Mouse (Mus musculus) neural tube, embryonic 13.5 days (tissue): ENCODE results near the gene Sh3bgrl. TPM values are rescaled to one million over a fixed set of nuclear protein-coding genes. Genes with fewer than 3 reads are reported as not detected.

Experiments used
- ATAC-seq: fragments of 200-750 bp; cut with Nextera tagmentation; 2 replicates; pipeline ENCODE4 v1.8.0; 2017; ENCODE audit warnings: low read depth, mild to moderate bottlenecking, moderate TSS enrichment, moderate library complexity
- H3K27ac ChIP-seq: fragments of 300-500 bp; sonication (generic); replicated peaks from 2 replicates; pipeline ENCODE4 v1.5.1; 2015; ENCODE audit warnings: moderate library complexity, mild to moderate bottlenecking, inconsistent platforms
- H3K27me3 ChIP-seq: fragments of 300-500 bp; sonication (generic); 2 replicates; pipeline ENCODE4 v1.6.1; 2015; ENCODE audit warnings: mild to moderate bottlenecking, inconsistent platforms
- H3K36me3 ChIP-seq: fragments of 300-500 bp; sonication (generic); 2 replicates; pipeline ENCODE4 v1.6.1; 2015; ENCODE audit warnings: mild to moderate bottlenecking, inconsistent platforms
- H3K4me1 ChIP-seq: fragments of 300-500 bp; sonication (generic); replicated peaks from 2 replicates; pipeline ENCODE4 v1.6.1; 2015; ENCODE audit warnings: inconsistent platforms
- H3K4me2 ChIP-seq: fragments of 300-500 bp; sonication (generic); 2 replicates; pipeline ENCODE4 v1.6.1; 2015; ENCODE audit warnings: inconsistent platforms, mild to moderate bottlenecking, moderate library complexity
- H3K4me3 ChIP-seq: fragments of 300-500 bp; sonication (generic); 2 replicates; pipeline ENCODE4 v1.5.1; 2015; ENCODE audit warnings: mild to moderate bottlenecking, inconsistent platforms
- H3K9ac ChIP-seq: fragments of 300-500 bp; sonication (generic); 2 replicates; pipeline ENCODE4 v1.6.1; 2015; ENCODE audit warnings: moderate library complexity, mild to moderate bottlenecking, inconsistent platforms
- H3K9me3 ChIP-seq: fragments of 300-500 bp; sonication (generic); 2 replicates; pipeline ENCODE4 v1.6.1; 2016; ENCODE audit warnings: inconsistent platforms
- WGBS: fragments of 180-500 bp; shearing (Covaris S2); methylation state at CpG from one replicate; pipeline ENCODE4 v1.1.7; 2015; 5-methylcytosine and 5-hydroxymethylcytosine counted together
- polyA plus RNA-seq: library from polyadenylated mRNA; unstranded; fragments of >200 nt; fragmentation: Nextera tagmentation; extraction: Ambion mirVana; gene quantifications from 2 replicates; pipeline ENCODE4 v1.2.1, GENCODE M21; 2015

Sh3bgrl gene
- polyA plus RNA-seq, 1 experiment from 2014 or later = 211 TPM

GRCm38 (mm10) chrX:109136820-109137219, 41.7 kb downstream of the Sh3bgrl start:
- Histone ChIP-seq H3K9ac (no peak overlapping the region), H3K27me3 (no peaks in the 10 kb centered on the region), H3K36me3 (no peaks in the 10 kb centered on the region), H3K4me3 (no peak overlapping the region), H3K9me3 (no peaks in the 10 kb centered on the region), H3K4me1 (peaks cover 10% of the 10 kb centered on the region), H3K27ac (no peak overlapping the region), H3K4me2 (no peak overlapping the region)
- 85% methylated on average over 2 of the region's 2 CpGs for WGBS
- ATAC-seq = no peak

GRCm38 (mm10) chrX:109137295-109137694, 42.1 kb downstream of the Sh3bgrl start:
- Histone ChIP-seq H3K4me3 (no peak overlapping the region), H3K27ac (no peak overlapping the region), H3K36me3 (no peaks in the 10 kb centered on the region), H3K27me3 (no peaks in the 10 kb centered on the region), H3K9ac (no peak overlapping the region), H3K4me2 (no peak overlapping the region), H3K9me3 (no peaks in the 10 kb centered on the region), H3K4me1 (peaks cover 7% of the 10 kb centered on the region)
- 71% methylated on average over 2 of the region's 2 CpGs for WGBS
- no peak for ATAC-seq

- H3K9ac ChIP-seq = no peak overlapping the region
- H3K27ac ChIP-seq = no peak overlapping the region
- H3K36me3 ChIP-seq = no peaks in the 10 kb centered on the region
- no peaks in the 10 kb centered on the region for H3K9me3 ChIP-seq
- no peak for ATAC-seq
- no peak overlapping the region for H3K4me2 ChIP-seq
- 72% methylated on average over 1 of the region's 1 CpGs for WGBS
- no peaks in the 10 kb centered on the region for H3K27me3 ChIP-seq
- H3K4me3 ChIP-seq = no peak overlapping the region
- peaks cover 5% of the 10 kb centered on the region; the same call in 1 of the 2 replicates for H3K4me1 ChIP-seq
Measured at GRCm38 (mm10) chrX:109141337-109141870, 46.2 kb downstream of the Sh3bgrl start.

GRCm38 (mm10) chrX:109142281-109142680, 47.1 kb downstream of the Sh3bgrl start:
- Histone ChIP-seq H3K9ac (no peak overlapping the region), H3K27me3 (no peaks in the 10 kb centered on the region), H3K4me3 (no peak overlapping the region), H3K36me3 (no peaks in the 10 kb centered on the region), H3K27ac (no peak overlapping the region), H3K4me2 (no peak overlapping the region), H3K9me3 (no peaks in the 10 kb centered on the region), H3K4me1 (peaks cover 5% of the 10 kb centered on the region; the same call in 1 of the 2 replicates)
- 78% methylated on average over 4 of the region's 4 CpGs for WGBS
- no peak for ATAC-seq

GRCm38 (mm10) chrX:109145779-109146178, 50.6 kb downstream of the Sh3bgrl start:
- H3K4me3 ChIP-seq = no peak overlapping the region

GRCm38 (mm10) chrX:109147108-109147507, 51.9 kb downstream of the Sh3bgrl start:
- H3K27me3 ChIP-seq = no peaks in the 10 kb centered on the region
- H3K27ac ChIP-seq = no peak overlapping the region
- H3K4me1 ChIP-seq = 0 out of 2 replicates have a peak, but pooled peaks cover 5% of the 10 kb centered on the region
- no peak for ATAC-seq
- H3K36me3 ChIP-seq = no peaks in the 10 kb centered on the region
- 86% methylated on average over 3 of the region's 3 CpGs for WGBS
- no peak overlapping the region for H3K4me2 ChIP-seq
- no peaks in the 10 kb centered on the region for H3K9me3 ChIP-seq
- H3K9ac ChIP-seq = no peak overlapping the region
- H3K4me3 ChIP-seq = no peak overlapping the region

More at GRCm38 (mm10) chrX:109145779-109146178, 50.6 kb downstream of the Sh3bgrl start:
- Histone ChIP-seq H3K4me1 (peaks cover 5% of the 10 kb centered on the region; the same call in 1 of the 2 replicates), H3K4me2 (no peak overlapping the region), H3K27ac (no peak overlapping the region), H3K9me3 (no peaks in the 10 kb centered on the region), H3K27me3 (no peaks in the 10 kb centered on the region), H3K36me3 (no peaks in the 10 kb centered on the region), H3K9ac (no peak overlapping the region)
- ATAC-seq = no peak
- 94% methylated on average over 6 of the region's 6 CpGs for WGBS

GRCm38 (mm10) chrX:109151228-109151627, 56.1 kb downstream of the Sh3bgrl start:
- WGBS = 91% methylated on average over 2 of the region's 2 CpGs
- Histone ChIP-seq H3K27me3 (no peaks in the 10 kb centered on the region), H3K4me2 (no peak overlapping the region), H3K9me3 (no peaks in the 10 kb centered on the region), H3K9ac (no peak overlapping the region), H3K4me1 (no peaks in the 10 kb centered on the region), H3K27ac (no peak overlapping the region), H3K4me3 (no peak overlapping the region), H3K36me3 (no peaks in the 10 kb centered on the region)
- ATAC-seq = no peak

GRCm38 (mm10) chrX:109160326-109160725, 65.2 kb downstream of the Sh3bgrl start:
- ATAC-seq = no peak
- WGBS = 55% methylated on average over 1 of the region's 1 CpGs
- Histone ChIP-seq H3K27ac (no peak overlapping the region), H3K9me3 (no peaks in the 10 kb centered on the region), H3K4me3 (no peak overlapping the region), H3K27me3 (no peaks in the 10 kb centered on the region), H3K4me2 (no peak overlapping the region), H3K36me3 (no peaks in the 10 kb centered on the region), H3K4me1 (no peaks in the 10 kb centered on the region), H3K9ac (no peak overlapping the region)

- Histone ChIP-seq H3K4me2 (no peak overlapping the region), H3K9ac (no peak overlapping the region), H3K4me1 (no peaks in the 10 kb centered on the region), H3K36me3 (no peaks in the 10 kb centered on the region), H3K27ac (no peak overlapping the region), H3K9me3 (no peaks in the 10 kb centered on the region), H3K27me3 (no peaks in the 10 kb centered on the region), H3K4me3 (no peak overlapping the region)
- 84% methylated on average over 4 of the region's 4 CpGs for WGBS
- no peak for ATAC-seq
Measured at GRCm38 (mm10) chrX:109160901-109161300, 65.7 kb downstream of the Sh3bgrl start.

- 73% methylated on average over 2 of the region's 2 CpGs for WGBS
- Histone ChIP-seq H3K9me3 (no peaks in the 10 kb centered on the region), H3K9ac (no peak overlapping the region), H3K36me3 (no peaks in the 10 kb centered on the region), H3K27me3 (no peaks in the 10 kb centered on the region), H3K4me1 (no peaks in the 10 kb centered on the region), H3K4me3 (no peak overlapping the region), H3K4me2 (no peak overlapping the region), H3K27ac (no peak overlapping the region)
- ATAC-seq = no peak
Measured at GRCm38 (mm10) chrX:109175038-109175437, 79.9 kb downstream of the Sh3bgrl start.

GRCm38 (mm10) chrX:109175470-109175869, 80.3 kb downstream of the Sh3bgrl start:
- WGBS = 42% methylated on average over 3 of the region's 3 CpGs

GRCm38 (mm10) chrX:109184706-109185478, 89.7 kb downstream of the Sh3bgrl start:
- WGBS = 83% methylated on average over 4 of the region's 4 CpGs
- no peak overlapping the region for H3K9ac ChIP-seq
- no peaks in the 10 kb centered on the region for H3K27me3 ChIP-seq

More at GRCm38 (mm10) chrX:109175470-109175869, 80.3 kb downstream of the Sh3bgrl start:
- Histone ChIP-seq H3K4me3 (no peak overlapping the region), H3K27ac (no peak overlapping the region), H3K27me3 (no peaks in the 10 kb centered on the region), H3K4me1 (no peaks in the 10 kb centered on the region), H3K4me2 (no peak overlapping the region), H3K9ac (no peak overlapping the region), H3K9me3 (no peaks in the 10 kb centered on the region), H3K36me3 (no peaks in the 10 kb centered on the region)
- ATAC-seq = no peak

More at GRCm38 (mm10) chrX:109184706-109185478, 89.7 kb downstream of the Sh3bgrl start:
- Histone ChIP-seq H3K27ac (no peak overlapping the region), H3K4me2 (no peak overlapping the region), H3K4me1 (no peaks in the 10 kb centered on the region), H3K36me3 (no peaks in the 10 kb centered on the region), H3K4me3 (no peak overlapping the region), H3K9me3 (no peaks in the 10 kb centered on the region)
- ATAC-seq = no peak
